Mouse (Mus musculus): ENCODE measurements at regions not wholly inside any gene's neighbourhood (a gene's known extent, or its start where the extent isn't known, plus 50 kb on each side); places are given as distances from the start of the nearest gene placed in this dataset.
"Not testable (repeated sequence)": the region's sequence is repeated elsewhere in the genome, so short reads cannot be mapped to it uniquely, and the experiment has no call there.

DNA sequence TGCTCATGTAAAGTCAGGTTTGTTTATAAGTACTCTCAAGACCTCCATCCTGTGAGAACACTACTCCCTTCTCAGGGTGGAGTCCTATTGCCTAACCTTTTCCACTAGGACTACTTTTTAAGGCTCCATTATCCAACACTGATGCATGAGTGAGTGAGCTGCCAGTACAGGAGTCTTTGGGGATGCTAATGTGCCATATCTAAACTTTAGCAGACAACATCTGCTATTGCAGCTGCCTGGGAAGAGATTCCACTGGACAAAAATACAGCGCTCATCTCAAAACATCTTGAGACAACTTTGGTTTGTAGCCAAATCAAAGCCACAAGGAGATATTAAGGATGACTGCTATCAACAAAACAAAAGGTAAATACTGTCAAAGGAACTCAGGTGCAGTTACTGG is 52.3 kb upstream of the Gm10985 start:
- no peaks in the 10 kb centered on the region for H3K27me3 ChIP-seq (replicated peaks)
- no peak for ATAC-seq
- no peaks in the 10 kb centered on the region for H3K4me1 ChIP-seq (replicated peaks)
- WGBS: 92% methylated on average over 1 of the region's 1 CpGs
- no peak overlapping the region for H3K4me3 ChIP-seq (replicated peaks)
- H3K9me3 ChIP-seq: no peaks in the 10 kb centered on the region
- H3K4me2 ChIP-seq (replicated peaks): no peak overlapping the region
- H3K27ac ChIP-seq: no peak overlapping the region
- H3K36me3 ChIP-seq: no peaks in the 10 kb centered on the region
- no peak overlapping the region for H3K9ac ChIP-seq

DNA sequence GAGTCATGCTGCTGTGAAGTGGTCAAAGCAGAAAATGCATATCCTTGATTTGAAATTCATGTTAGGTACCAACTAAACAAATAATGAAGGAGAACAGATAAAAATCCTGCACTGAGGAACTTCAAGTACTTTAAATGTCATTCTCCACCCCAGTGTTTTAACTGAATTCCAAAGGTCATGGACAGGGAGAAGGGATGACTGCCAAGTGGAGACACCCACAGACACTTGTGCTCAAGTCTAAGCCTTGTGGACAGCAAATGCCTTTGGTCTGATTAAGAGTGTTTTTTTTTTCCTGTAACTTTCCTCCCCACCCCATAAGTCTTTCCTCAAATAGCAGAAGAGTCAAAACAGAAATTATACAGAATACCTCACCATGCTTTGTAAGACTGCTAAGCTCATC is 55.2 kb upstream of the Gm10985 start:
- H3K9ac ChIP-seq: no peak overlapping the region
- H3K27me3 ChIP-seq (replicated peaks): no peaks in the 10 kb centered on the region
- no peaks in the 10 kb centered on the region for H3K4me1 ChIP-seq (replicated peaks)
- H3K36me3 ChIP-seq: no peaks in the 10 kb centered on the region
- H3K4me3 ChIP-seq (replicated peaks): no peak overlapping the region
- H3K27ac ChIP-seq: no peak overlapping the region
- no peak for ATAC-seq
- no peaks in the 10 kb centered on the region for H3K9me3 ChIP-seq
- H3K4me2 ChIP-seq (replicated peaks): no peak overlapping the region

GRCm38 (mm10) chr3:53785201-53785600 is 59.7 kb upstream of the Gm10985 start:
- Histone ChIP-seq H3K27ac (no peak overlapping the region), H3K4me2 (replicated peaks) (no peak overlapping the region), H3K27me3 (replicated peaks) (no peaks in the 10 kb centered on the region), H3K9ac (no peak overlapping the region), H3K36me3 (no peaks in the 10 kb centered on the region), H3K9me3 (no peaks in the 10 kb centered on the region), H3K4me3 (replicated peaks) (no peak overlapping the region), H3K4me1 (replicated peaks) (no peaks in the 10 kb centered on the region)
- no peak for ATAC-seq
- 48% methylated on average over 3 of the region's 3 CpGs for WGBS

DNA sequence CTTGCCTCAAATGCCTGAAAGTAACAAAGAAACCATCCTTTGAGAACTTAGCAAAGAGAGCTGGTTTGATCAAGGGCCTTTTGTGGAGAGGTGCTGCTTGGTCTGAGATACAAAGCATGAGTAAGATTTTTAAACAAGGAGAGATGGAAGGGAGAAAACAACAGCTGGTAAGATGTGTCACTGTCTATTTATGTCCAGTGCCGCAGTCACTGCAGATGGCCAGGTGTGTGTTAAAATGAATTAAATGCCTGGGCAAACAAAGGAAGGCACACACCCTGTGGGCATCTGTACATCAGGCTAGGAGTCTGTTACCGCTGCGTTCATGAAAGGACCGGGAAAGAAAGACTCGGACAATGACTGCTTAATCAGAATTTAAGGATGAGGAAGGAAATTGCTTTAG is 68.2 kb upstream of the Gm10985 start:
- H3K4me2 ChIP-seq (replicated peaks): no peak overlapping the region
- H3K4me1 ChIP-seq (replicated peaks): no peaks in the 10 kb centered on the region
- WGBS: 80% methylated on average over 5 of the region's 5 CpGs
- H3K4me3 ChIP-seq (replicated peaks): no peak overlapping the region
- H3K36me3 ChIP-seq: no peaks in the 10 kb centered on the region
- no peak overlapping the region for H3K27ac ChIP-seq
- H3K27me3 ChIP-seq (replicated peaks): no peaks in the 10 kb centered on the region
- ATAC-seq: no peak
- no peaks in the 10 kb centered on the region for H3K9me3 ChIP-seq
- H3K9ac ChIP-seq: no peak overlapping the region

GRCm38 (mm10) chr3:53767601-53768000 is 77.3 kb upstream of the Gm10985 start:
- ATAC-seq: no peak

GRCm38 (mm10) chr3:53763981-53764380 is 80.9 kb upstream of the Gm10985 start:
- H3K27ac ChIP-seq: no peak overlapping the region
- no peaks in the 10 kb centered on the region for H3K4me1 ChIP-seq (replicated peaks)
- WGBS: 91% methylated on average over 2 of the region's 2 CpGs
- no peaks in the 10 kb centered on the region for H3K36me3 ChIP-seq
- H3K27me3 ChIP-seq (replicated peaks): no peaks in the 10 kb centered on the region
- no peaks in the 10 kb centered on the region for H3K9me3 ChIP-seq
- H3K9ac ChIP-seq: no peak overlapping the region
- ATAC-seq: no peak
- H3K4me2 ChIP-seq (replicated peaks): no peak overlapping the region
- H3K4me3 ChIP-seq (replicated peaks): no peak overlapping the region

More at GRCm38 (mm10) chr3:53767601-53768000, 77.3 kb upstream of the Gm10985 start:
- no peak overlapping the region for H3K4me2 ChIP-seq (replicated peaks)
- no peaks in the 10 kb centered on the region for H3K27me3 ChIP-seq (replicated peaks)
- no peaks in the 10 kb centered on the region for H3K36me3 ChIP-seq
- H3K4me3 ChIP-seq (replicated peaks): no peak overlapping the region
- H3K9me3 ChIP-seq: no peaks in the 10 kb centered on the region
- no peak overlapping the region for H3K9ac ChIP-seq
- H3K27ac ChIP-seq: no peak overlapping the region
- no peaks in the 10 kb centered on the region for H3K4me1 ChIP-seq (replicated peaks)

GRCm38 (mm10) chr3:53761514-53762075 is 83.3 kb upstream of the Gm10985 start:
- Histone ChIP-seq H3K4me2 (replicated peaks) (no peak overlapping the region), H3K9me3 (no peaks in the 10 kb centered on the region), H3K27me3 (replicated peaks) (no peaks in the 10 kb centered on the region), H3K36me3 (no peaks in the 10 kb centered on the region), H3K27ac (no peak overlapping the region), H3K9ac (no peak overlapping the region), H3K4me1 (replicated peaks) (no peaks in the 10 kb centered on the region), H3K4me3 (replicated peaks) (no peak overlapping the region)
- no peak for ATAC-seq
- WGBS: 80% methylated on average over 11 of the region's 11 CpGs

DNA sequence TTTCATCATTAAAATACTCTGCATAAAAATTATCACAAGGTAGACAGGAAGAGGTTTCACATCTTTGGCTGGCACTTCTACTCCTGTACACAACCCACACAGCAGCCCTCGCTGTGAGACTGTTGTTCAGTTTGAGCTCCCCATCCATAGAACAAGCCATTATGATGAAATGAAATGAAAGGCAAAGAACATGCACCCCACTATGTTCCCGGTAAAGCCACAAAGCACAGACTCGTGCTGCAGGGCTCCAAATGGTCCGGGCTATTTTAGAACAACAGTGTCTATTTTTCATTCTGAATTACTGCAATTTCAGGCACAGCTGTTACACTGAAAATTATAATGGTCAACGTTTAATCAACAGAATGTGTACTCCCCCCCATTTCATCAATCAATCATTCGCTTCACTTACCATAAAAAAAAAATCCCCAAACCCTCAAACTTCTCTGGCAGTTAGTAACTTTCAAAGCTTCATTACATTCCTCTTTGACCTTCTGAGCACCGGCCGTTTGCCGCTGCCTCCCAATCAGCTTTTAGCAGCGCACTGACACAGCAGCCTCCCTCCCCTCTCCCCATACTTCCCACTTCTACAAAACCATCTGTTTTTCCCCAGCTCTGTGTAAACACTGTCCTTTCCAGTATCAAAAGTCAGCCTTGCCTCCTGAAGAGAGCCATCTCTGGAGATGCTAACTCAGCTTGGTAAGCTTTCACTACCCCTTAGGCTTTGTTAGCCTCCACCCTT is 88.6 kb upstream of the Gm10985 start:
- Histone ChIP-seq H3K4me2 (replicated peaks) (no peak overlapping the region), H3K36me3 (no peaks in the 10 kb centered on the region), H3K9me3 (no peaks in the 10 kb centered on the region), H3K27ac (no peak overlapping the region), H3K27me3 (replicated peaks) (no peaks in the 10 kb centered on the region), H3K9ac (no peak overlapping the region), H3K4me1 (replicated peaks) (no peaks in the 10 kb centered on the region), H3K4me3 (replicated peaks) (no peak overlapping the region)
- no peak for ATAC-seq
- 34% methylated on average over 10 of the region's 10 CpGs for WGBS

DNA sequence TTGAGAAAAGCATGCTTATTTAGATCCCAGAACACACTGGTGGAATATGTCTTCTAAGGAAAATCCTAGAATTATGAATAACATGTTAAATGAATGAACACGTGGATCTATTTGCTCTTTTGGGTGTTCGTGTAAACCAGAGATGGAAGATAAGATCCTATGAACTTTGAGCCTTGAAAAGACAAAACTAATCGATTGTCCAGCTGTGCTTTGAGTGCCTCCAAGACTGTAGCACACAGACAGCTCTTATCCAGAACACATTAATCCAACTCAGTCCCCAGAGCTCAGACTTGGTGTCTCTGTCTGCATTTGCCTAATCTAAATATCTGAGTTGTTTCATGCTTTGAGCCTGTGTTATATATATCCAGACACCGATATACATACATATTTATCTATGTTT is 80.0 kb upstream of the Frem2 start:
- H3K4me3 ChIP-seq (replicated peaks): no peak overlapping the region
- WGBS: 37% methylated on average over 4 of the region's 4 CpGs
- H3K36me3 ChIP-seq: no peaks in the 10 kb centered on the region
- no peaks in the 10 kb centered on the region for H3K27me3 ChIP-seq (replicated peaks)
- H3K4me1 ChIP-seq (replicated peaks): no peaks in the 10 kb centered on the region
- H3K9ac ChIP-seq: no peak overlapping the region
- no peak for ATAC-seq
- no peak overlapping the region for H3K27ac ChIP-seq
- H3K4me2 ChIP-seq (replicated peaks): 0 out of 2 replicates have a peak overlapping the region, but pooled peaks have one; percentile 6
- no peaks in the 10 kb centered on the region for H3K9me3 ChIP-seq

DNA sequence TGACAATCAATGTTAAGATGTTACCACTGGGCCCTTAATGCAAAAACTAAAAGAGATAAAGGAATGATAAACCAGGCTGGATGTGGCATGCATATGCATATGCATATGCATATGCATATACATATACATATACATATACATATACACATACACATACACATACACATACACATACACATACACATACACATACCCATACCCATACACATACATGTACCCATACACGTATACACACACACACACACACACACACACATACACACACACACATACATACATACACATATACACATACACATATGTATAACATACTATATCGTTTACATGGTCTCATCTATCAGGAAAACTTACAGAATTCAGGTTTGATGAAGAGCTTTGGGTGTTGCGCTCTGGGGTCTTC is 78.5 kb upstream of the Frem2 start:
- not testable (repeated sequence) for H3K27ac ChIP-seq; H3K4me2 ChIP-seq (replicated peaks); ATAC-seq; H3K4me1 ChIP-seq (replicated peaks); H3K4me3 ChIP-seq (replicated peaks); H3K9ac ChIP-seq; H3K27me3 ChIP-seq (replicated peaks); H3K36me3 ChIP-seq; H3K9me3 ChIP-seq
- WGBS: 84% methylated on average over 3 of the region's 3 CpGs

GRCm38 (mm10) chr3:53735147-53735546 is 78.0 kb upstream of the Frem2 start:
- Histone ChIP-seq H3K4me2 (replicated peaks) (no peak overlapping the region), H3K27ac (no peak overlapping the region), H3K36me3 (no peaks in the 10 kb centered on the region), H3K4me1 (replicated peaks) (no peaks in the 10 kb centered on the region), H3K9me3 (no peaks in the 10 kb centered on the region), H3K4me3 (replicated peaks) (no peak overlapping the region), H3K9ac (no peak overlapping the region), H3K27me3 (replicated peaks) (no peaks in the 10 kb centered on the region)
- peak; percentile 39; the same call in 1 of the 2 replicates for ATAC-seq
- WGBS: 39% methylated on average over 5 of the region's 5 CpGs

GRCm38 (mm10) chr3:53730440-53730839 is 73.3 kb upstream of the Frem2 start:
- no peak overlapping the region for H3K27ac ChIP-seq
- no peak overlapping the region for H3K9ac ChIP-seq
- H3K36me3 ChIP-seq: no peaks in the 10 kb centered on the region
- 31% methylated on average over 7 of the region's 7 CpGs for WGBS
- H3K4me2 ChIP-seq (replicated peaks): no peak overlapping the region
- ATAC-seq: peak; percentile 55; the same call in 1 of the 2 replicates
- no peaks in the 10 kb centered on the region for H3K27me3 ChIP-seq (replicated peaks)
- no peaks in the 10 kb centered on the region for H3K4me1 ChIP-seq (replicated peaks)
- no peak overlapping the region for H3K4me3 ChIP-seq (replicated peaks)
- H3K9me3 ChIP-seq: no peaks in the 10 kb centered on the region

- no peaks in the 10 kb centered on the region for H3K4me1 ChIP-seq (replicated peaks)
- H3K4me3 ChIP-seq (replicated peaks): no peak overlapping the region
- H3K9me3 ChIP-seq: no peaks in the 10 kb centered on the region
- no peaks in the 10 kb centered on the region for H3K27me3 ChIP-seq (replicated peaks)
- no peak overlapping the region for H3K4me2 ChIP-seq (replicated peaks)
- H3K27ac ChIP-seq: no peak overlapping the region
- H3K36me3 ChIP-seq: no peaks in the 10 kb centered on the region
- 26% methylated on average over 5 of the region's 5 CpGs for WGBS
- ATAC-seq: peak; percentile 78; the same call in 1 of the 2 replicates
- no peak overlapping the region for H3K9ac ChIP-seq
Observed at GRCm38 (mm10) chr3:53729810-53730209, 72.7 kb upstream of the Frem2 start.
